In genomic region chr15:86182646-86183045, GRCm38 (mm10) we compare ENCODE assay signal across 8 mouse cellular contexts. TPM values are rescaled to one million over a fixed set of nuclear protein-coding genes. Genes with fewer than 3 reads are reported as not detected.
A peak's percentile ranks its signal among the peaks of the same experiment; 100 is the strongest.
DNase-seq lines count a peak whose midpoint lies in the region; ATAC-seq and TF ChIP-seq lines count a peak whose summit lies in the region.
"Had no signal": no experiment of that assay in that cellular context is flagged by ENCODE, and none has a peak within 500 bp of the region (broad histone marks: within the 10 kb centered on the region; RNA-seq: fewer than 3 reads in every experiment).

No protein-coding gene starts in this region.

- H3K27me3 ChIP-seq in heart, postnatal 0 days (ENCODE audit: control insufficient read depth, insufficient read depth, low read length): no peaks in the 10 kb centered on the region
- peaks cover 33% of the 10 kb centered on the region for H3K27me3 ChIP-seq in liver, embryonic 15.5 days

- WGBS in heart, postnatal 0 days: 19% methylated on average over 13 of the region's 13 CpGs
- 19% methylated on average over 13 of the region's 13 CpGs for WGBS in liver, embryonic 15.5 days (ENCODE audit: insufficient replicate concordance)

- no peak for ATAC-seq in heart, postnatal 0 days (ENCODE audit: insufficient read depth, low read depth)
- ATAC-seq in liver, embryonic 15.5 days (ENCODE audit: insufficient read depth): no peak
- ATAC-seq in erythroblast, adult 5-6 weeks (replicated peaks; ENCODE audit: low FRiP score, poor library complexity, severe bottlenecking): no peak

- H3K27ac ChIP-seq in heart, postnatal 0 days (ENCODE audit: low read depth): peak overlapping the region; percentile 78
- H3K27ac ChIP-seq in liver, embryonic 15.5 days (replicated peaks): 0 out of 2 replicates have a peak overlapping the region, but pooled peaks have one; percentile 25
- H3K27ac ChIP-seq: liver, embryonic 14.5 days had no signal

- H3K4me3 ChIP-seq in heart, postnatal 0 days (ENCODE audit: low read depth, low read length): no peak overlapping the region
- no peak overlapping the region for H3K4me3 ChIP-seq in liver, embryonic 15.5 days (replicated peaks)

- no peaks in the 10 kb centered on the region for H3K36me3 ChIP-seq in heart, postnatal 0 days (replicated peaks; ENCODE audit: control insufficient read depth, insufficient read depth, low read length)
- no peaks in the 10 kb centered on the region for H3K36me3 ChIP-seq in liver, embryonic 15.5 days (replicated peaks)

- peak; percentile 40 to 58 for DNase-seq in layer of hippocampus, postnatal 10 days (ENCODE audit: low spot score in 2 of 2)
- DNase-seq in layer of hippocampus, postnatal 25 days (ENCODE audit: extremely low spot score in 1 of 2, low spot score in 1 of 2): no peak
- DNase-seq in brain, embryonic 14.5 days (ENCODE audit: low read depth): peak; percentile 56
- DNase-seq in heart, postnatal 0 days (ENCODE audit: low spot score): no peak
- peak; percentile 41 for DNase-seq in right cerebral cortex, postnatal 14 days

- H3K9ac ChIP-seq in heart, postnatal 0 days (replicated peaks; ENCODE audit: low read depth, low read length): no peak overlapping the region; the same call in 1 of the 2 replicates
- H3K9ac ChIP-seq in liver, embryonic 15.5 days: no peak overlapping the region
- H3K9ac ChIP-seq: liver, embryonic 14.5 days had no signal

- peaks cover 38% of the 10 kb centered on the region for H3K4me1 ChIP-seq in heart, postnatal 0 days (ENCODE audit: control insufficient read depth, insufficient read depth)
- peaks cover 23% of the 10 kb centered on the region for H3K4me1 ChIP-seq in liver, embryonic 15.5 days (replicated peaks)

- no peak for TF ChIP-seq CTCF in brain, embryonic 14.5 days (IDR thresholded peaks at IDR 0.05; ENCODE audit: borderline replicate concordance, extremely low read depth, insufficient read depth, insufficient read length)
- TF ChIP-seq CTCF in heart, postnatal 0 days (IDR thresholded peaks at IDR 0.05; ENCODE audit: low read depth): no peak

- H3K4me2 ChIP-seq in heart, postnatal 0 days (ENCODE audit: low read depth, low read length): peak overlapping the region; percentile 38
- H3K4me2 ChIP-seq in liver, embryonic 15.5 days: no peak overlapping the region

- no peak for TF ChIP-seq POLR2A in brain, embryonic 14.5 days (IDR thresholded peaks at IDR 0.05; ENCODE audit: borderline replicate concordance, extremely low read depth, insufficient read depth, insufficient read length, poor library complexity, severe bottlenecking)

- no peaks in the 10 kb centered on the region for H3K9me3 ChIP-seq in heart, postnatal 0 days (replicated peaks; ENCODE audit: control insufficient read depth, low read length)
- H3K9me3 ChIP-seq in liver, embryonic 15.5 days (replicated peaks): no peaks in the 10 kb centered on the region

- TF ChIP-seq EP300 in heart, postnatal 0 days (IDR thresholded peaks at IDR 0.05; ENCODE audit: low read depth): no peak

RNA-seq across cellular contexts. Expression of gene Cerk, which starts 3.3 kb away (rescaled TPM):
- total RNA-seq in layer of hippocampus, postnatal 10 days (2021): 10 to 100 TPM; 38.8 to 41.0 TPM
- total RNA-seq in layer of hippocampus, postnatal 25 days (2021): 10 to 100 TPM; 46.3 to 47.4 TPM
- polyA plus RNA-seq in brain, embryonic 14.5 days (2012; rRNA removed): 27.3 and 32.0 TPM in 2 replicates
- total RNA-seq in heart, postnatal 0 days (2014; rRNA removed; ENCODE audit: low replicate concordance): 25.3 and 28.2 TPM in 2 replicates
- polyA plus RNA-seq in heart, postnatal 0 days (2015; fragmentation: Nextera tagmentation; extraction: Ambion mirVana): 12.1 and 14.5 TPM in 2 replicates
- polyA plus RNA-seq in liver, embryonic 15.5 days (2015; fragmentation: Nextera tagmentation; extraction: Ambion mirVana): 4.1 and 4.8 TPM in 2 replicates
- 7.1 and 7.9 TPM in 2 replicates for total RNA-seq in erythroblast, adult 5-6 weeks (2015; ENCODE audit: low replicate concordance)
- total RNA-seq in erythroblast, adult 5-6 weeks (2017; ENCODE audit: low replicate concordance): 7.9 and 9.8 TPM in 2 replicates

RNA-seq across cellular contexts. Expression of gene Tbc1d22a, which starts 31.6 kb away (rescaled TPM):
- 10 to 100 TPM; 25.1 to 25.2 TPM for total RNA-seq in layer of hippocampus, postnatal 10 days (2021)
- total RNA-seq in layer of hippocampus, postnatal 25 days (2021): 10 to 100 TPM; 33.5 to 34.5 TPM
- 16.8 and 21.8 TPM in 2 replicates for polyA plus RNA-seq in brain, embryonic 14.5 days (2012; rRNA removed)
- total RNA-seq in heart, postnatal 0 days (2014; rRNA removed; ENCODE audit: low replicate concordance): 26.6 and 31.4 TPM in 2 replicates
- 9.7 and 10.0 TPM in 2 replicates for polyA plus RNA-seq in heart, postnatal 0 days (2015; fragmentation: Nextera tagmentation; extraction: Ambion mirVana)
- polyA plus RNA-seq in liver, embryonic 15.5 days (2015; fragmentation: Nextera tagmentation; extraction: Ambion mirVana): 6.6 and 8.3 TPM in 2 replicates
- 2.5 and 3.5 TPM in 2 replicates for total RNA-seq in erythroblast, adult 5-6 weeks (2015; ENCODE audit: low replicate concordance)
- total RNA-seq in erythroblast, adult 5-6 weeks (2017; ENCODE audit: low replicate concordance): 7.4 and 7.8 TPM in 2 replicates

Comparison
In these comparisons a context has a peak if more than half of its experiments do, and no peak if none do; other contexts are left out.
1. DNase-seq: peak in layer of hippocampus, postnatal 10 days (2 of 2), brain, embryonic 14.5 days (single experiment) and right cerebral cortex, postnatal 14 days (single experiment); none in layer of hippocampus, postnatal 25 days (0 of 2) and heart, postnatal 0 days (single experiment).